Mouse (Mus musculus) left cerebral cortex, adult 9 months (tissue): ENCODE measurements at regions not wholly inside any gene's neighbourhood (a gene's known extent, or its start where the extent isn't known, plus 50 kb on each side); places are given as distances from the start of the nearest gene placed in this dataset.
"Not testable (repeated sequence)": the region's sequence is repeated elsewhere in the genome, so short reads cannot be mapped to it uniquely, and the experiment has no call there.

ENCODE experiments used
- DNase-seq, 2 experiments: peaks; one replicate each; pipeline ENCODE4 v3.0.0; 2022; ENCODE audit warnings: low spot score in 2 of 2

DNA sequence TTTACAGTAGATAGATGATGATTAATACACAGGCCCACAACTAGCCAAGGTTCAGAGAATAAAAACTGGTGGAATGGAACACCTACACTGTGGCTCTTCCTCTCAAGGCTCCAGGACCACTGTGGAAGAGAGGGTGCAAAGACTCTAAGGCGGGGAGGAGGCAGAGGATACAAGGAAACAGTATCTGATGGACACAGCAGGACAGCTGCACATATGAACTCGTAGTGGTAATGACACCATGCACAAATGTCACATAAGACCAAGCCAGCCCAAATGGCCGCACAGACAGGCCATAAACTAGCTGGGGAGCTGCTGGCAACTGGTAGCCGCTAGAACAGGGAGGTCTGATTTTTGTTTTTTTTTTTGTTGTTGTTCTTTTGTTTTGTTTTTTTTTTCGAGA lies 197.0 kb upstream of the Serp2 start:
- DNase-seq, result no peak

DNA sequence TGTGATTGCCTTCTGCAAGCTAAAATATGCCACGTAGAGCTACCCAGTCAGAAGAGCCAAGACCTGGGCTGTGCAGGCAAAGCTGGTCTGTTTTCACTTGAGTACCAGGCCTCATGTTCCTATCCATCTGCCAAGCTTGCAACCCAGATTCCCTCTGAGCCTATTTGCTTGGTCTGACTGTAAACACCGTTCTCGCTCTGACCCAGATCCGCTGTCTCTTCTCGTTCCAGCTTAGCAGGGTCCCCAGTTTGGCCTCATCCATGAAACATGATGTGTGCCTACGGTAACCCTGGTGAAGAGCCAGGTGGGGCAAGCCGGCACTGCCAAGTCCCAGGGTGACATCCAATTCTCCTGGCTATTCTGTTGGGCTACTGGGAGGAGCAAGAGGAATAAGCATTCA lies 192.5 kb upstream of the Serp2 start:
- DNase-seq, result no peak

DNA sequence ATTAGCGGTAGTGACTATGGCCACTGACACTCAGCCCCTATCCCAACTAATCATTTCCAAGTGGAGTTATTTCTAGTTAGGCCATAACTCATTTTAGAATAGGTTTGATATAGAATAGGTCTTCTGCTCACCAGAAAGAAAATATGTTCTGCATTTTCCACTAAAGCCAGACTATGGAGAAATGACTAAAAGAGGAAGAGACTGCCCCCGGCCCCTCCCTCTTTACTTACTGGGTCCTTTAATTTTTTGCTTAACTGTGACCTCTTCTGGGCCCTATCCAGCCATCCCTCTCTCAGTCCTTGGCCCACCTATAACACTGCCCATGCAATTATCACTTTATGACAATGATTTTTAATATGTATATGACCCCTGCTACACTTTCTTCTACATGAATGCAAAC lies 192.0 kb upstream of the Serp2 start:
- DNase-seq, result no peak

DNA sequence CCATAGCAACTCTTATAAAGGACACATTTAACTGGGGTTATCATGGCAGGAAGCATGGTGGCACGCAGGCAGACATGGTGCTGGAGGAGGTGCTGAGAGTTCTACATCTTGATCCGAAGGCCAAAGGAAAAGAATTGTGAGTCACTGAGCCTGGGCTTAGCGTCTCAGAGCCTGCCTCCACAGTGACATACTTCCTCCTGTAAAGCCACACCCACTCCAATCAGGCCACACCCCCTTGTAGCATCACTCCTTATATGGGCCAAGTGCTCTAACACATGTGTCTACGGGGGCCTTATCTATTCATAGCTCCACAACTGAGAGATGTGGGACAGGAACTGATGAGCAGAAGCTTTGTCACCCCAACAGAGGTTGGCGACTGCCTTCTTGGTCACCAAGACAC lies 191.1 kb upstream of the Serp2 start:
- no peak for DNase-seq

DNA sequence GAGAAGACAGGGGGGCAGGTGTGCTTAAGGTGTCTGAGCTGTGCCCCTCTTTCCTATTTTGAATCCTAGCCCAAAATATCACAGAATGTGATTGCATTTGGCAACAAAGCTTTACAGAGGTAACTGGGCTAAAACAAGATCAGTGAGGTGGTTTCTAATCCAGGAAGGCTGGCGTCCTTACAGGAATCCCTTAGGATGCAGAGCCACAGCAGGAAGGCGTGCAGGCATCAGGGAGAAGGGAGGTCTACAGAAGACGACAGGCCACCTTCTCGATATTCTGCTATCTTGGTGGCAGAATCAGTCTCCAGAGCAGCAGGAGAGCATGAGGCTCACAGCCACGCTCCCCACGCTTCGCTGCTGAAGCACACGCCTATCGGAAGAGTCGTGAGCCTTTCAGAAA lies 189.6 kb upstream of the Serp2 start:
- DNase-seq, result peak in 1 of 2 experiments; percentile 50

DNA sequence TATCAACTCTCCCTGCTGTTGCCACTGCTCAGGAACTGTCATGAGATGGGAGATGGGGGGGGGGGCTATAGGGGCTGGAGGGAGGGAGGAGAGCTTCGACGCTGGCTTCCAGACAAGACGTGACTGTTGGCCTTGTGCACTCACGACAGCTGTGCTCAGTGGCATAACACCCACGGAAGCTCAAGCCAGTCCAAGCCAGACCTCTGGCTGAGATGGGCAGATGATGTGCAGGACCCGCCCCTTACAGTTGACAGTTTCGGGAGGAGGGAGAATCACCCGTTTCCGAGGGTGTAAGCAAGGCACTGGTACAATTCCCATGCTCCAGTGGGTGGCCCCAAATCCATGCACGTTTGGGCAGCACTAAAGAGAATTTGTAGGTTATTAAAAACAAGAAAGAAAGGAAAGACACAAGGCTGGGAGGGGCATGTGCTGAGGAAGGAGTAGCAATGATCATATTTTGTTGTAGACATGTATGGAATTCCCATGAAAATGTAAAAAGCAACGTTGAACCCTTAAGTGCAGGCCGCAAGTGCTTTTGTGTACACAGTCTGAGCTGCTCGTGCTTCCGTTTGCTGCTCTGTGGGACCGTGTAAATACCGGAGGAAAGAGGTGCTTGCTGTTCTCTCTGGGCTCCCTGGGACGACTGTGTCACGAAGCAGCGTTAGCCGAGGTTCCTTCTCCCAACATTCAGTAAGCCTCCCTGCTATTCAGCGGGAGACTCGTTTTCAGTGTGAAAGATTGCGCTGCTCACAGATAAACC lies 188.2 kb upstream of the Serp2 start:
- no peak for DNase-seq

DNA sequence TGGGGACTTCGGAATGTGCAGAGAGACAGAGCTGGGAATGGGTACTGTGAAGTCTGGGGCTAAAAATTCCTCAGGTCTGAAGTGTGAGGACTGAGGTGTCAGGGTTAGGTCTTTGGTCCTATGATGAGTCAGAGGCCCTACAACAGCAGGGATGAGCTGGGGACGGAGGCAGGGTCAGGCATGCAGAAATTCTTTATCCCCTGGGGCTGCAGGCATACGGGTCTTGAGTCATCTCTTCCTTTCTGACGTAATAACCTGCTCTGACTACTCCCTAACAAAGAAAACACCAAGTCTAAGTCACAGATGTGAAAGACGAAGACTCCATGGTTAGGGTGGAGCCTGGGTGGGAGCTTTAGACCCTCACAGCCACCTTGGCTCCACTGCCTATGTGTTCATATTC lies 185.6 kb upstream of the Serp2 start:
- no peak for DNase-seq

DNA sequence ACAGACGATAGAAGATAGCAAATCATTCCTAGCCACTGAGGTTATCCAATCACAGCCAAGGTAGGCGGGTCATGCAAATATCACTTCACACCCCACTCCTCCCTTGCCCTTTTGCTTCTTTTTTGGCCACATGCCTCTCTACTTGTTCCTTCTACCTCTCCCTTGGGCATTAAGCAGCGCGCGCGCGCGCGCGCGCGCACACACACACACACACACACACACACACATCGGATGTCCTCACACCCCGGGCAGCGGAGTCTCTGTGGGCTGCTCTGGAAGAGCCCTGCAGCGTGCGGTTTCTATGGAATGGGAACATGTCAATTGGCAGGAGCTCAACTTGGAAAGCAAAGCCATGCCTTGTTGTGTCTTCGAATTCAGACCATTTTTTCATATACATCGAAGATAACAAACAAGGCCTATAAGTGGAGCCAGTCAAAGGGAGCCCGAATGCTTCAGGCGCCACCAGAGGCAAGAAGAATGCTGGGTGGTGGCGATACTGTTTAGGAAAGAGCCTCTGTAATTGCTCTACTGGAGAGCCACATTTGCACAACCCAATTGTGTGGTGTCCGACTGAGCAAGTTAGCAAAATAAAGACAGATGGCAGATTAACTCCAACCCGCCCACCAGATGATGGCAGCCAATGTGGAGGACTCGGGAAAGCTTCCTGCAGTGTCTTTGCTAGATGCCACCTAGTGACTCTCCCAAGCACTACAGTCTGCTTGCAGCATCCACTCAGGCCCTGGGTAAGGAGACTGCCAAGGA lies 183.3 kb upstream of the Serp2 start:
- peak; percentile 69 to 93 for DNase-seq

DNA sequence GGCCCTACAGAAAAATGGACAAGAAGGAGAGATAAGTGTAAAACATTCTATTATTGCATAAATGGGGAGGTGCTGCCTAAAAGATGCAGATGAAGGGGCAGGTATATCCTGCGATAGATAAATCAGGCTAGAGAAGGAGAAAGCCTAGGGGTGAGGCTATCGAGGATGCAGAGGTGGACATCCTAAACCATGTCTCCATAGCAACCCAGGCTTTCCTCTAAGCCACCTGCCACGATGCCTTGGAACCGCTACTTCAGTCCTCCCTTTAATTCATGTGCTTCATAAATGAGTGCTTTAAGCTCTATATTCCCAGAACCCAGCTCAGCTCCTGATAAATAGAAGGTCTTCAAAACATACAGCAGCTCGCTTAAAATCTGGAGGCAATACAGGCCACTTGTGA lies 179.3 kb upstream of the Serp2 start:
- DNase-seq, result peak in 1 of 2 experiments; percentile 36

DNA sequence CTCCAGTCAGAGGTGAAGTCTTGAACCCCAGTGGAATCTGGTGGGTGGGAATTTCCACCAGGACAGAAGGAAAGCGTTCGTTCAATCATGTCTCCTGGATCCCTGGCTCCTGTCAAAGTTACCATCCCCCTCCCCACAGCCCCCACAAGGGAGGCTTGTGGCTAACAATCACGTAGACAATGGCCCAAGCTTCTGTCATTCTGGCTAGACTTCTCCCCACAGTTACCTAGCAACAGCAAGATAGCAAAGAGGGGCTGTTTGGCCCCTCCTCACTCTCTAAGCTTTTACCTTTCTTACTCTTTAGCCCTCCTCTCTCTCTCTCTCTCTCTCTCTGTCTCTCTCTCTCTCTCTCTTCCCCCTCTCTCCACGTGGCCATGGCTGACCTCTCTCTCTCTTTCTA lies 178.4 kb upstream of the Serp2 start:
- no peak for DNase-seq

DNA sequence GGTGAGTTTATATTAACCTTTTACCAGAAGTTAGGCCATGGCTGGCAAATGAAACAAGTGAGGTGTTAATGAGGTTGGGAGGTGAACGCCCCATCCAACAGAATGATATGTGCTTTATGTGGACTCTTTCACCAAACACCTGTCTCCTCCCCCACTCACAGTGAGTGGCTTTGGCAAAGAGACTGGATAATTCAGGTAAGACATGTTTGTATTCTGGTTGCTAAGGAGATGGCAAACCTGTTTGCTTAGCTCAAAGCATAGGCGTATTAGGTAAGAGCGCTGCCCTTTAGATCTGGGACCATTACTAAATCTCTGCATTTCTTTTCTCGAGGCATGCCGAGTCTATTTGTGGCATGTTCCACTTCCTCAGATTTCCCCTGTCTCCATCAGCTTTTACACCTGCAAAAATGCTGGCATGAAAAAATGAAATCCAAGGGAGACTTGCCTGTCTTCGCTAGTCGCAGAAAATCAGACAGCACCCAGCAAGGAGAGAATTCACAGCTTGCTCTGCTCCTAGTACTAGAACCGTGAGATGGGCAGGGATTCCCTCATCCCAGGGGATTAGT lies 176.7 kb upstream of the Serp2 start:
- no peak for DNase-seq

DNA sequence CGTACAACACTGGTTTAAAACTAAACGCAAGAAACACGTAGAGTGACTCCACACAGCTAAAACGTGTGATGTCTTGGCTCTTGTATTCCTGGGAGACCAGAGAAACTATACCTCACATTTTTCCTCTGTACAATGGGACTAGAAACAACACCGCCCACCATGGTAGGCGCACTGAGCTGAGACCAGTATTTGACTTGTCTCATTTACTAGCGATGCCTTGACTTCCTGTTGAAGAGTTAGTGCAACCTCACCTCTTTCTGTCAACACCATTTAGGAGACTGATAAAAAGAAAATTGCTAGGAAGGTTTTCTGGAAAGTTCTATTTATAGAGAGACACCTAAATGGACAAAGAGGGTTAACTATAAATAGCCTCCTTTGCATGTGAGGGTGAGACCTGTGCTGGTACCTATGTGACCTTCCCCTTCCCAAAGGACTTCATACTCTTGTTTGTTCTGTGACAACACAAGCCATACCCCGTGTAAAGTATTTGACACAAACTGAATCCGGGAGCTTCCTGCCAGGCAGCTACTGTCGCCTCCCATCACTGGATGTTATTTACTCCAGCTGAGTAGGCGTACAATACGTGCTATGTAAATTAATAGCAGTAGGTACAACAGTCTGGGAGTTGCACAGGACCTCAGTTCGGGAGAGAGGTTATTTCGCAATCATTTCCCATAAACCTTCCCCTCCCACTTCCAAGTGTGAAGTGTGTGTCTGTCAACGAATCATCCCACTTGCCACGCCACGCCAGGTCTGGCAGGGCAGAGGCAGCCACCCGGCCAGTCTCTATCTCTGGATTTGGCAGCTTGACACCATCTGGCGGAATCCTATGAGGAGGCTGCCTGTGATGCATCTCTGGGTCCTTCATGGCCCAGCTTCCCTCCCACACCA lies 174.7 kb upstream of the Serp2 start:
- no peak for DNase-seq

DNA sequence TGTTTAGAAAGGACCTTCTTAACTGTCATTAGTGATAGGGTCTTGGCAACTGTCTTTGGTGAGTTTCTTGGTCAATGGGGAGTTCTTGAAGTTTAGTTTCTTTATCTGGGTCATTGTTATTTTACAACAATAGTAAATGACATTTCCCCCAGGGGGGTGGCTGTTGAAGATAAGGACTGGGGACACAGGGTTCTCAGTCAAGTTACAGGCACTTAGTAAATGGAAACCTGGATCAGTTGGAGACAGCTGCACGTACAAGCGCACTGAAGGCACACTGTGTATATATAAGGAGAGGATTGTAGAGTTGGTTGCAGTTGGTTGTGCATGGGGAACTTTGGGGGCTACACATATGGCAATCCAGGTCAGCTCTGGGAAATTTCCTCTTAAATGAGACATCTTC lies 169.2 kb upstream of the Serp2 start:
- DNase-seq, result no peak

DNA sequence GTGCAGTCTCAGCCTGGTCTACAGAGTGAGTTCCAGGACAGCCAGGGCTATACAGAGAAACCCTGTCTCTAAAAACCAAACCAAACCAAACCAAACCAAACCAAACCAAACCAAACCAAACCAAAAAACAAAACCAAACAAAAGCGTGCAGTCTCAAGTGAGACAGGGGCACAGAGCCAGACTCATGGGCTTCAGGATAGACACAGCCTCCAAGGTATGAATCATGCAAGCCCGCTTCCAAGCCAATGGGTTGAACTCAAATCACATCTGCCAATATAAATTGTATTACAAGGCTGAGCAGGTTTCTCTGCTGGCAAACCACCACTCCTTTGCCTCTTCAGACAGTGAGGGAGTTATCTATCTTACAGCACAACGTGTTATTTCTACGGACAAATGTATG lies 168.5 kb upstream of the Serp2 start:
- not testable (repeated sequence) for DNase-seq

DNA sequence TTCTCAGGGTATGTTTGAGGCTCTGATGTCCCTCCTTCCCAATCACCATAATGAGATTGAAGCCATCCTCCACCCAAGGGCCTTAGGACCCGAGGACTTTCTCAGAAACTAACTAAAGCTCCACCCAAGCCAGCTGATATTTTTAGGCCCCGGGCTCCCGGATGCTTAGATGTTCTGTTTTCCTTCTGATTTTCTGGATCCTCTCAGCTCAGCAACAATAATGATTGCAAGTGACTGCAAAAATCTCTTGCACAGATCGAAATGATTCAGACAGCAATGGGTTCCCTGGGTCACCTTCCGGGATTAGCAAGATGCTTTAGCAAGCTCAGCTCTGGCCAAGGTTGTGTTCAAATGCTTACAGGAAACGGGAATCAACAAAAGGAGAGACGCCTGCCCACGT lies 168.1 kb upstream of the Serp2 start:
- DNase-seq, result no peak

DNA sequence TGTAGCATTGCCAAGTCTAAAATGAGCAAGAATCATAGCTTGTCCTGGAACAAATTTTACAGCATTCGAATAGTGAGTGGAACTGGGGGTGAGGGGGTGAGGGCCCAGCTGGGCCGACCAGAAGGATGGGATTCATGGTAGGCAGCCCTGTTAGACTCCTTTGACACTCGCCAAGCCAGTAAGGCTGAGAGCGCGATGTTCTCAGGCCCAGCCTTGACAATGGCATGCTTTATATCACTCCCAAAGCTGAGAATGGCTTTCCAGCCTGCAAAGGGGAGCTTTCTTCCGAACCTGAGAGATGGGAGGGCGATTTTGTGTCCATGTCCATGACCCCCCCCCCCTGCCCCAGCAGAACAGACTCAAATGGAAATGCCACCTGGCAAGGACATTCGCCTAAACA lies 167.7 kb upstream of the Serp2 start:
- no peak for DNase-seq

DNA sequence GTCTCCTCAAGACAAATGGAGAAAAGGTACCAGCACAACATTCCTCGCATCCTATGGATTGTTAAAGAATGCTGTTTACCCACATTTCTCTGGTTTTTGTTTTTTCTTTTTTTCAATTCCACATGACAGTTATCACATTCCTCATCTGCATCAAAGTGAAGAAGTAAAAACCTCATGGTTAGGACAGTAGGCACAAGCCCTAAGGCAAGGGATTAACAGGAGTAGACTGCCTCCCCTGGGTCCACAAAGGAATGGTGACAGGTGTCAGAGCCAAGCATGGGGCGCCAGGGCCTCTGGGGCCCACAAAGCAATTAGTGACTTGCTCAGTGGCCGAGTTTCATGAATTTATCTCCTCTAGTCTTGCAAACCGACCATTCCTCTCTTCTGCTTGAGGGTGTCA lies 166.9 kb upstream of the Serp2 start:
- no peak for DNase-seq

DNA sequence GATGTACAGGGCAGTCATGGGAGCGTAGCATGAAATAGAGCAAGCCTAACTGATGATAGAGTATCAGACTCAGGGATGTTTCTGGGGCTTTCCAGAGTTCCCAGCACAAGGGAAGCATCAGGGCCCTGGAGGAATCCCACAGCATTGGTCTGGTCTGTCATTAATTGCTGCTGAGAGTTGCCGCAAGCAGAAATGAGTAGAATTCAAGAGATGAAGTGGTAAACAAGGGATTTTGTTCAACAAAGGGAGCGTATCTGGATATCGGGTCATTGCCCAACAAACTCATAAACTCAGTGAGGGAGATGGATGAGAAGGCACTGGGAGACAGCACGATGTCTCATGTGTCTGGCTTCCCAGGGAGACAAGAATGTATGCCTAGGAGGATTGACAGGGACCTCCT lies 165.6 kb upstream of the Serp2 start:
- DNase-seq, result no peak

DNA sequence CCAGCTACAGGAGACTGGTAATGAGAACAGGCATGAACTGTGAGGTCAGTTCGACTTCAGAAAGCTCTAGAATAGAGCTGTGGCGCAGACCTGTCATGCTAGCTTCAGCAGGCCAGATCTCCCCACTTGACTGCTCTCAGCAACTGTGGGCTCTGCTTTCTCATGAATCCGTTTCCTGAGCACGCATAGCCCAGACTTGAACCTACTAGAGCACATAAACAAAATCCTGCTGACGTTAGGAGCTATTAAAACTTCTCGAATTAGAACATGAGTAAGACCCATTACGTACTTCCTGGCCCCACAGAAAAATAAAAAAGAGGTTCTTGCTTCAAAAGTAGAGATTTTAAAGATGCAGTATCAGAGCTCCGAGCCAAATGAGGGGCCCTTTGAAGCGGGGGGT lies 165.1 kb upstream of the Serp2 start:
- no peak for DNase-seq

DNA sequence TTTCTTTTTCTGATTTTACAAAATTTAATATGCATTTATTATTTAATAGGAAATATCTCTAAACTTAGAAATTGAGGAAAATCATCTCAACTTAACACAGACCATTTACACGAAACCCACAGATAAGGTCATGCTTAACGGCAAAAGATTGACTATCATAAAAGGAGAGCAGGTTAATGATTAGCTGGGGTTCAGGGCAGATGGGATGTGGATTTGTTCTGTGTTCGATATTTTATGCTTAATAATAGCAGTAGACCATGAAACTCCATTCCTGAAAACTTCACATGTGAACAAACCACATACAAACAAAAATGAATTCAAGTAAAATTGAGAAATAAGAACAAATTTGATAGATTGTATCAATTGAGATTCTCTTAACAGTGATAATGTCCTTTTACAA lies 160.4 kb upstream of the Serp2 start:
- no peak for DNase-seq

DNA sequence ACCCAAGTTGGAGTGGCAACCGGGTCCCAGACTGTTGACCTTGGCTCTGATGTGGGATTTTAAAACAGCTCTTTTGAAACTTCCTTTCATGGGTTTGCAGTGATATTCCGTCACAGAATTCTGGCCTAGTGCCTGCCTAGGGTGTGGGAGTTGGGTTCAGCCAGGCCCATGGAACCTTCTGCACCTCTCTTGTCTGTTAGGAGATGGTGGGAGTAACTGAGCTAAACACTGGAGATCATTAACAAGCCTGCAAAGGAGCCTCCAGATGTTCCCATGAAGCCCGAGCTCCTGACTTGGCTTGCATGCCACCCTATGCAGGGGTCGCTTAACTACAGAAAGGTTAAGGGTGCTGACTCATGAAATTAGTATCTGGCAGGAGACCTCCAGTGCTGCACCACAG lies 158.0 kb upstream of the Serp2 start:
- DNase-seq, result no peak

DNA sequence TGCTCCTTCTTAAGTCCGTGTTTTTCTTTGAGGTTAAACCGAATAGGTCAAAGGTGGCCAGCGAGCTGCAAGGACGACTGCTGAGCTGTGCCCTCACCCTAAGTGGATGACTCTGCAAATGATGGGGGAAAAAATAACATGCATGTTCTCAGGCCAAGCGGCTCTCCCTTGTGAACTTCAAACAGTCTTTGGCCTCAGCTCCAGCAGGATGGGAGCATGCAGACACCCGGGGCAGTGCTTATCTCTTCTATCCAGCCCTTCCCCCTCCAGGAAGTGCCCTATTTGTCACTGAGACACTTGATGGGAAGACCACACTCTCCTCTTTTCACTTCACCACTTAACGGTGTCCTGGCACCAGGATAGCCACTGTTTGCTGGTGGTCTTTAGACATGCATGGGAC lies 157.3 kb upstream of the Serp2 start:
- DNase-seq, result no peak
